Mouse (Mus musculus): ENCODE results near the gene Fbll1. TPM values are rescaled to one million over a fixed set of nuclear protein-coding genes. Genes with fewer than 3 reads are reported as not detected.
A peak's percentile ranks its signal among the peaks of the same experiment; 100 is the strongest.
"Not testable (repeated sequence)": the region's sequence is repeated elsewhere in the genome, so short reads cannot be mapped to it uniquely, and the experiment has no call there.

Fbll1 gene
- polyA plus RNA-seq, 2 experiments = 0.15 TPM; not detected in 1

- H3K27me3 ChIP-seq (ENCODE audit: control insufficient read depth, insufficient read depth, low read length) = peaks cover 48% of the 10 kb centered on the region
- no peak for DNase-seq (ENCODE audit: low spot score)
- no peaks in the 10 kb centered on the region for H3K36me3 ChIP-seq (ENCODE audit: control insufficient read depth, insufficient read depth, low read length)
- H3K9me3 ChIP-seq (ENCODE audit: control insufficient read depth, low read length) = no peaks in the 10 kb centered on the region
- no peak for ATAC-seq (ENCODE audit: low FRiP score, low read depth)
- no peak overlapping the region for H3K9ac ChIP-seq (ENCODE audit: low read depth, low read length, severe bottlenecking)
- no peak overlapping the region for H3K27ac ChIP-seq (replicated peaks; ENCODE audit: low read depth, low read length)
- H3K4me2 ChIP-seq (replicated peaks; ENCODE audit: low read depth, low read length, severe bottlenecking) = peak overlapping the region; percentile 51
- 9% methylated on average over 49 of the region's 86 CpGs for WGBS
- TF ChIP-seq POLR2A (IDR thresholded peaks at IDR 0.05; ENCODE audit: borderline replicate concordance, extremely low read depth, insufficient read depth, insufficient read length) = no peak
- peak overlapping the region; percentile 36 for H3K4me3 ChIP-seq (replicated peaks; ENCODE audit: low read length)
- H3K4me1 ChIP-seq (ENCODE audit: control insufficient read depth, insufficient read depth, low read length) = 0 out of 2 replicates have a peak, but pooled peaks cover 2% of the 10 kb centered on the region
Measured at GRCm38 (mm10) chr11:35797751-35798494, 761 bp downstream of the Fbll1 start.

- H3K9me3 ChIP-seq (ENCODE audit: control insufficient read depth, low read length); H3K4me3 ChIP-seq (replicated peaks; ENCODE audit: low read length); ATAC-seq (ENCODE audit: low FRiP score, low read depth); DNase-seq (ENCODE audit: low spot score); H3K27ac ChIP-seq (replicated peaks; ENCODE audit: low read depth, low read length); H3K4me2 ChIP-seq (replicated peaks; ENCODE audit: low read depth, low read length, severe bottlenecking); H3K9ac ChIP-seq (ENCODE audit: low read depth, low read length, severe bottlenecking); H3K4me1 ChIP-seq (ENCODE audit: control insufficient read depth, insufficient read depth, low read length): not testable (repeated sequence)
- Histone ChIP-seq H3K27me3 (ENCODE audit: control insufficient read depth, insufficient read depth, low read length) (peaks cover 31% of the 10 kb centered on the region), H3K36me3 (ENCODE audit: control insufficient read depth, insufficient read depth, low read length) (peaks cover 20% of the 10 kb centered on the region)
- 83% methylated on average over 5 of the region's 5 CpGs for WGBS
Measured at GRCm38 (mm10) chr11:35792800-35793199, 5.9 kb downstream of the Fbll1 start.

GRCm38 (mm10) chr11:35788443-35788842 lies 10.2 kb downstream of the Fbll1 start:
- H3K27ac ChIP-seq (replicated peaks; ENCODE audit: low read depth, low read length) = no peak overlapping the region
- H3K9ac ChIP-seq (ENCODE audit: low read depth, low read length, severe bottlenecking) = no peak overlapping the region
- DNase-seq (ENCODE audit: low spot score) = no peak
- H3K9me3 ChIP-seq (ENCODE audit: control insufficient read depth, low read length) = no peaks in the 10 kb centered on the region
- ATAC-seq (ENCODE audit: low FRiP score, low read depth) = no peak
- 89% methylated on average over 2 of the region's 2 CpGs for WGBS
- no peak overlapping the region for H3K4me3 ChIP-seq (replicated peaks; ENCODE audit: low read length)
- H3K36me3 ChIP-seq (ENCODE audit: control insufficient read depth, insufficient read depth, low read length) = peaks cover 56% of the 10 kb centered on the region
- no peak for TF ChIP-seq POLR2A (IDR thresholded peaks at IDR 0.05; ENCODE audit: borderline replicate concordance, extremely low read depth, insufficient read depth, insufficient read length)
- no peak overlapping the region for H3K4me2 ChIP-seq (replicated peaks; ENCODE audit: low read depth, low read length, severe bottlenecking)
- no peaks in the 10 kb centered on the region for H3K27me3 ChIP-seq (ENCODE audit: control insufficient read depth, insufficient read depth, low read length)
- no peaks in the 10 kb centered on the region for H3K4me1 ChIP-seq (ENCODE audit: control insufficient read depth, insufficient read depth, low read length)

GRCm38 (mm10) chr11:35784537-35784936 lies 14.1 kb downstream of the Fbll1 start:
- Histone ChIP-seq H3K27ac (replicated peaks; ENCODE audit: low read depth, low read length) (no peak overlapping the region), H3K27me3 (ENCODE audit: control insufficient read depth, insufficient read depth, low read length) (no peaks in the 10 kb centered on the region), H3K36me3 (ENCODE audit: control insufficient read depth, insufficient read depth, low read length) (peaks cover 77% of the 10 kb centered on the region), H3K4me1 (ENCODE audit: control insufficient read depth, insufficient read depth, low read length) (no peaks in the 10 kb centered on the region), H3K4me2 (replicated peaks; ENCODE audit: low read depth, low read length, severe bottlenecking) (no peak overlapping the region), H3K4me3 (replicated peaks; ENCODE audit: low read length) (no peak overlapping the region), H3K9ac (ENCODE audit: low read depth, low read length, severe bottlenecking) (no peak overlapping the region), H3K9me3 (ENCODE audit: control insufficient read depth, low read length) (no peaks in the 10 kb centered on the region)
- no peak for DNase-seq (ENCODE audit: low spot score)
- no peak for TF ChIP-seq POLR2A (IDR thresholded peaks at IDR 0.05; ENCODE audit: borderline replicate concordance, extremely low read depth, insufficient read depth, insufficient read length)
- WGBS = 94% methylated on average over 4 of the region's 4 CpGs
- no peak for ATAC-seq (ENCODE audit: low FRiP score, low read depth)

- H3K9ac ChIP-seq (ENCODE audit: low read depth, low read length, severe bottlenecking) = no peak overlapping the region
- peaks cover 77% of the 10 kb centered on the region for H3K36me3 ChIP-seq (ENCODE audit: control insufficient read depth, insufficient read depth, low read length)
- H3K4me3 ChIP-seq (replicated peaks; ENCODE audit: low read length) = no peak overlapping the region
- H3K27me3 ChIP-seq (ENCODE audit: control insufficient read depth, insufficient read depth, low read length) = no peaks in the 10 kb centered on the region
- no peak overlapping the region for H3K27ac ChIP-seq (replicated peaks; ENCODE audit: low read depth, low read length)
- H3K4me1 ChIP-seq (ENCODE audit: control insufficient read depth, insufficient read depth, low read length) = no peaks in the 10 kb centered on the region
- ATAC-seq (ENCODE audit: low FRiP score, low read depth) (no peak), DNase-seq (ENCODE audit: low spot score) (no peak)
- 85% methylated on average over 3 of the region's 3 CpGs for WGBS
- no peaks in the 10 kb centered on the region for H3K9me3 ChIP-seq (ENCODE audit: control insufficient read depth, low read length)
- no peak for TF ChIP-seq POLR2A (IDR thresholded peaks at IDR 0.05; ENCODE audit: borderline replicate concordance, extremely low read depth, insufficient read depth, insufficient read length)
- H3K4me2 ChIP-seq (replicated peaks; ENCODE audit: low read depth, low read length, severe bottlenecking) = no peak overlapping the region
Measured at GRCm38 (mm10) chr11:35784002-35784401, 14.7 kb downstream of the Fbll1 start.

All from limb, embryonic 14.5 days (tissue).